Mouse (Mus musculus) megakaryocyte, embryonic 14.5 days (primary cell): Measurements from ENCODE around the gene Cnbp. TPM values are rescaled to one million over a fixed set of nuclear protein-coding genes. Genes with fewer than 3 reads are reported as not detected.
A peak's percentile ranks its signal among the peaks of the same experiment; 100 is the strongest.

Source experiments
- H3K27me3 ChIP-seq: replicated peaks from 2 replicates; pipeline ENCODE3; 2012; ENCODE audit warnings: inconsistent platforms
- H3K36me3 ChIP-seq: replicated peaks from 2 replicates; pipeline ENCODE3; 2012; ENCODE audit warnings: low read length, inconsistent platforms, mixed read lengths
- H3K4me1 ChIP-seq: 2 replicates; pipeline ENCODE4 v1.6.1; 2012; ENCODE audit warnings: inconsistent platforms
- H3K4me3 ChIP-seq: replicated peaks from 2 replicates; pipeline ENCODE3; 2012; ENCODE audit warnings: moderate library complexity, mild to moderate bottlenecking, inconsistent platforms
- H3K9me3 ChIP-seq: 2 replicates; pipeline ENCODE4 v1.6.1; 2012; ENCODE audit warnings: inconsistent platforms
- FLI1 ChIP-seq: IDR thresholded peaks from 2 replicates; pipeline ENCODE4 v1.6.1; 2012; ENCODE audit warnings: low read length, inconsistent platforms, mixed read lengths
- GATA1 ChIP-seq: IDR thresholded peaks from 3 replicates; pipeline ENCODE4 v1.6.1; 2012; ENCODE audit warnings: mixed read lengths, low read length, inconsistent platforms, borderline replicate concordance
- polyA plus RNA-seq: library from polyadenylated mRNA; stranded (reverse); fragments of >175 nt; gene quantifications from 2 replicates; pipeline ENCODE4 v1.2.3, GENCODE M21; 2012; ENCODE audit warnings: low replicate concordance; ENCODE audit not compliant: insufficient read depth

The Cnbp gene
- polyA plus RNA-seq, 1 experiment = 59.4 TPM

- peaks cover 5% of the 10 kb centered on the region for H3K36me3 ChIP-seq
- TF ChIP-seq FLI1 = no peak
- TF ChIP-seq GATA1 = no peak
- peaks cover 66% of the 10 kb centered on the region for H3K4me1 ChIP-seq
- H3K27me3 ChIP-seq = no peaks in the 10 kb centered on the region
- H3K4me3 ChIP-seq = peak overlapping the region; percentile 8
- H3K9me3 ChIP-seq = no peaks in the 10 kb centered on the region
Measured at GRCm38 (mm10) chr6:87853446-87853845, 2.5 kb upstream of the Cnbp start.

DNA sequence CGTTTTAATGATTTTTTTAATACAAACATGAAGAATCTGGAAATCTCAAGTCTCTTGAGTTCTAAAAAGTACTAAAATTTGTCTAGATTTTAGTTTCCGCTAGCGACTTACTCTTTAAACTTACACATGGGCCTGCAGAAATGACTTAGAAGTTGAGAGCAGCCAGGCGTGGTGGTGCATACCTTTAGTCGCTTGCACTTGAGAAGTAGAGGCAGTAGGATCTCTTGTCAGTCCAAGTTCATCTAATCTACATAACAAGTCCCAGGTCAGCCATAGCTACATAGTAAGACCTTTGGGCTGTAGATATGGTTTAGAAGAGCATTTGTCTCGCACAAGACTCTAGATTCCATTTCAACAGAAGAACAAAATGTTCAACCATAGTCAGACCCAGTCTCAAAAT, 965 bp upstream of the Cnbp start:
- no peak for TF ChIP-seq GATA1
- no peak overlapping the region for H3K4me3 ChIP-seq
- peaks cover 66% of the 10 kb centered on the region for H3K4me1 ChIP-seq
- H3K27me3 ChIP-seq = no peaks in the 10 kb centered on the region
- no peaks in the 10 kb centered on the region for H3K9me3 ChIP-seq
- H3K36me3 ChIP-seq = peaks cover 21% of the 10 kb centered on the region

DNA sequence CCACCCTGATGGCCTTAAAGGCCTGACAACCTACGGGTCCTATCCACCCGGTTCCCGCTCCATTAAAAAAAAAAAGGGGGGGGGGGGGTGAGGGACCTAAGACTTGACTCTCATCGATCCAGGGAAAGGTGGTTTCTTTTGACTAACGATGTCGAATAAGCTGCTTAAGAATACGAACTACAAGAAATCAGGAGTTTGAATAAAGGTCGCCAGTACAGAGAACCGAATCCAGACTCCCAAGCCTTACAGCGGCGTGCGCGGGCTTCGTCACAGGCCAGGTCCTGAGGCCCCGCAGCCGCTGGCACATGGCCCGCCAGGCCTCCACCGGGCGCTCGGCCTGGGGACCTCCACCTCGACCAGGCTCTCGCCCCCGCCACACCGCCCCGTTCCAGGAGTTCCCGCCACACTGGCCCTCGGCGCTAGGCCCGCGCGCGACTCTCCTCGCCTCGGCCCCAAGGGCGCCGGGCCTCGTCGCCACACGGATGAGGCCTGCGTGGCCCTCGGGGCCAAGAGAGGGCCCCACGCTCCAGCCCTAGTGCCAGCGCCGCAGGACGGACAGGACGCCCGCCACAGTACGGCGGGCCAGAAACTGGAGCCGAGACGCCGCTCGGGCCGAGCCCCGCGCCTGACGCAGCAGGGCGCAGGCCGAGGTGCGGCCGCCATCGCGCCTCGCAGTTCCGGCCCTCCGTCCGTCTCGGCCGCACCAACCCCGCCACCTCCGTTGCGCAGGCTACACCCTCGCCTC, 579 bp downstream of the Cnbp start:
- no peaks in the 10 kb centered on the region for H3K9me3 ChIP-seq
- peaks cover 67% of the 10 kb centered on the region for H3K4me1 ChIP-seq
- H3K4me3 ChIP-seq = peak overlapping the region; percentile 99
- no peaks in the 10 kb centered on the region for H3K27me3 ChIP-seq
- TF ChIP-seq GATA1 = no peak
- no peak for TF ChIP-seq FLI1
- peaks cover 36% of the 10 kb centered on the region for H3K36me3 ChIP-seq

- TF ChIP-seq GATA1 = no peak
- TF ChIP-seq FLI1 = no peak
- Histone ChIP-seq H3K36me3 (peaks cover 42% of the 10 kb centered on the region), H3K4me1 (peaks cover 72% of the 10 kb centered on the region), H3K27me3 (no peaks in the 10 kb centered on the region), H3K9me3 (no peaks in the 10 kb centered on the region), H3K4me3 (peak overlapping the region; percentile 99)
Measured at GRCm38 (mm10) chr6:87849780-87850154, 1.1 kb downstream of the Cnbp start.

DNA sequence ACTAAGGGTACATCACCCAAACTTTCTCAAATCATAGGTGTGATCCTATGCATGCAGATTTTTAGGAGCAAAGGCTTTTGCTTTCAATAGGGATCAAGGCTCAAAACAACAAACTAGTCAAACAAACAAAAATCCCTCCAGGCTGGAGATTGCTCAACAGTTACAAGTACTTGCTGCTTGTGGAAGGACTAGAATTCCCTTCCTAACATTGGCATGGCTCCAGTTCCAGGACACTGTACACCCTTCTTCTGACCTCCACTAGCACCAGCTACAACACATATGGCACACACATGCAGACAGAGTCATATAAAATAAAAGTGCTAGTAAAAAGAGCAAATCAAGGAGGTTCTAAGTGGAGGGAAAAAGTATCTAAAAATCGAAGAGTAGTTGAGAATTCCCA, 4.1 kb downstream of the Cnbp start:
- TF ChIP-seq GATA1 (no peak), FLI1 (no peak)
- H3K4me3 ChIP-seq = peak overlapping the region; percentile 64
- H3K9me3 ChIP-seq = no peaks in the 10 kb centered on the region
- peaks cover 46% of the 10 kb centered on the region for H3K4me1 ChIP-seq
- peaks cover 71% of the 10 kb centered on the region for H3K36me3 ChIP-seq
- no peaks in the 10 kb centered on the region for H3K27me3 ChIP-seq

DNA sequence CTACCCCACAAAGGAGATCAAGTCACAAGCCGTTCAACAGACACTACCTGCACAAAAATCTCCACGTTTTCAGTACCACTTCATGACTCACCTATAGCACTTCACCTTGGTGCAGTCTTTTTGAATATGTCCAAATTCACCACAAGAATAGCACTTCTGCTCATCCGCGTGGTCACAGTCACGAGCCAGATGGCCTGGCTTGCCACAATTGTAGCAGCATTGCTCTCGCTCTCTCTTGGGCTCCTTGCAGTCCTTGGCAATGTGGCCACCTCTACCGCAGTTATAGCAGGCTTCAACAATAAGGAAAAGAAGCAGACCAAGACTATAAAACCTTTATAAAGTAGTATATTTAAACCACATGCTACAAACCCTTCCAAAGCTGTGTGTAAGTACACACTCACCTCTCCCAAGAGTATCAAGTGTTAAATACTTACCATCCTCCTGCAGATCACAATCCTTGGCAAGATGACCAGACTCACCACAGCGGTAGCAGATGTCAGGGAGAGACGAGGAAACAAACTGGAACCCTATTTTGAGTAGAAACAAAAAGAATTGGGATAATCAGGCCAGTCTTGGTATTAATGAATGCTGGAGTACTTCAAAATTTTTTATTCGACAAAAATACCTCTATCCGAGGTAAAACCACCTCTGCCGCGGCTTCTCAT, 5.7 kb downstream of the Cnbp start:
- H3K27me3 ChIP-seq = no peaks in the 10 kb centered on the region
- no peak overlapping the region for H3K4me3 ChIP-seq
- no peak for TF ChIP-seq FLI1
- no peak for TF ChIP-seq GATA1
- H3K4me1 ChIP-seq = peaks cover 49% of the 10 kb centered on the region
- H3K36me3 ChIP-seq = peaks cover 84% of the 10 kb centered on the region
- H3K9me3 ChIP-seq = no peaks in the 10 kb centered on the region

GRCm38 (mm10) chr6:87842254-87842653, 8.7 kb downstream of the Cnbp start:
- Histone ChIP-seq H3K27me3 (no peaks in the 10 kb centered on the region), H3K4me1 (peaks cover 44% of the 10 kb centered on the region), H3K36me3 (peaks cover 70% of the 10 kb centered on the region), H3K4me3 (no peak overlapping the region), H3K9me3 (no peaks in the 10 kb centered on the region)
- no peak for TF ChIP-seq FLI1
- no peak for TF ChIP-seq GATA1

GRCm38 (mm10) chr6:87841635-87842034, 9.3 kb downstream of the Cnbp start:
- Histone ChIP-seq H3K4me3 (no peak overlapping the region), H3K4me1 (peaks cover 44% of the 10 kb centered on the region), H3K9me3 (no peaks in the 10 kb centered on the region), H3K27me3 (no peaks in the 10 kb centered on the region), H3K36me3 (peaks cover 69% of the 10 kb centered on the region)
- no peak for TF ChIP-seq FLI1
- no peak for TF ChIP-seq GATA1

- peak overlapping the region; percentile 83 for H3K4me3 ChIP-seq
- TF ChIP-seq GATA1 = no peak
- TF ChIP-seq FLI1 = no peak
- peaks cover 67% of the 10 kb centered on the region for H3K36me3 ChIP-seq
- H3K4me1 ChIP-seq = peaks cover 43% of the 10 kb centered on the region
- H3K27me3 ChIP-seq = no peaks in the 10 kb centered on the region
- H3K9me3 ChIP-seq = no peaks in the 10 kb centered on the region
Measured at GRCm38 (mm10) chr6:87839797-87840341, 11.0 kb downstream of the Cnbp start.

- Histone ChIP-seq H3K4me1 (peaks cover 40% of the 10 kb centered on the region), H3K36me3 (peaks cover 66% of the 10 kb centered on the region), H3K27me3 (no peaks in the 10 kb centered on the region), H3K9me3 (no peaks in the 10 kb centered on the region), H3K4me3 (peak within 1 kb of the TSS; percentile 95)
- TF ChIP-seq FLI1 (peak; percentile 97), GATA1 (no peak)
Measured at GRCm38 (mm10) chr6:87838551-87839197, 12.2 kb downstream of the Cnbp start, which contains the start of gene Isy1. Gene Isy1 (minus strand): TSS chr6:87838798.
